Mouse (Mus musculus) cortical plate, adult 2 months (tissue): Measurements from ENCODE around the gene Pkd2l1.

Source experiments
- CTCF ChIP-seq: fragments of 200-500 bp; IDR thresholded peaks from 2 replicates; pipeline ENCODE4 v1.5.1; 2011; ENCODE audit warnings: mild to moderate bottlenecking, control low read depth, low read length; ENCODE audit not compliant: insufficient read depth; ENCODE audit errors: extremely low read depth
- POLR2A ChIP-seq: fragments of 200-500 bp; IDR thresholded peaks from 2 replicates; pipeline ENCODE4 v1.6.1; 2011; ENCODE audit warnings: mild to moderate bottlenecking, low read length, control low read depth; ENCODE audit not compliant: insufficient read depth; ENCODE audit errors: extremely low read depth

DNA sequence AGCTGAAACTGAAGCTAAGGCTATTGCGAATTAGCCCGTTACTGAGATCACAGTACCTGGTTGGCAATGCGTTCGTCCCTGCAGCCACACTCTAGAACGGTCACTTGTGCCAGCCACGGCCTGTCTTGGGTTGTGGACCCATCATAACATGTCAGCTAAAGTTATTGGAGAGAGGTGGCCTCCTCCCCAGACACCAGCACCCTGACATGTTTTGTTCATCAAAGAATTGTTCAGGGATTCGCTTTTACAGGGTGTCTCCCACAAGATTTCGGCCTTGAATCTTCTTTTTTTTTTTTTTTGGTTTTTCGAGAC, 45.7 kb downstream of the Pkd2l1 start:
- TF ChIP-seq POLR2A (no peak), CTCF (no peak)
